Comparison of ENCODE assay signal across 17 mouse cellular contexts in the genomic region with DNA sequence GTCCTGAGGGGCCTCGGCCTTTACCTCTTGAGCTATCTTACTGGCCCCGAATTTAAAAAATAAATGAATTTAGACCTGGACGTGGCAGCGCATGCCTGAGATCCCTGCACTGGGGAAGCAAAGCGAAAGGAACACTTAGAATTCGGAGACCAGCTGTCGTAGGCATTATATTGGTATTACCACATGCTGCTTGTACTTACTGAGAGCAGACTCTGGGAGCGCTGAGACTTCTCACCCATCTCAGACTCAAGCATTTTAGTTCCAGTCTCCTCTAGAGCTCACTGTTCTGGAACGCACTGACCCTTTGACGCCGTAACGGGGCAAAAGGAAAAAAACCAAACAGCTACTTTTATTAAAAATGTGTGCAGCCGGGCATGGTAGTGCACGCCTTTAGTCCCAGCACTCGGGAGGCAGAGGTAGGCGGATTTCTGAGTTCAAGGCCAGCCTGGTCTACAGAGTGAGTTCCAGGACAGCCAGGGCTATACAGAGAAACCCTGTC. TPM values are rescaled to one million over a fixed set of nuclear protein-coding genes. Genes with fewer than 3 reads are reported as not detected.
DNase-seq lines count a peak whose midpoint lies in the region; TF ChIP-seq lines count a peak whose summit lies in the region.
"Had no signal": no experiment of that assay in that cellular context is flagged by ENCODE, and none has a peak within 500 bp of the region (broad histone marks: within the 10 kb centered on the region; RNA-seq: fewer than 3 reads in every experiment).

No protein-coding gene starts in this region.

- no peak overlapping the region for H3K27ac ChIP-seq in layer of hippocampus, adult 2 months
- H3K27ac ChIP-seq: forebrain, embryonic 10.5 days; forebrain, embryonic 13.5 days; hindbrain, embryonic 12.5 days; hindbrain, embryonic 15.5 days had no signal

- TF ChIP-seq CTCF in layer of hippocampus, adult 2 months (conservative IDR thresholded peaks at IDR 0.05): peak; percentile 11

- no peak for DNase-seq in layer of hippocampus, adult 2 months (ENCODE audit: low spot score in 2 of 2)
- DNase-seq in layer of hippocampus, postnatal 14 days (ENCODE audit: low spot score in 2 of 2): no peak
- peak; percentile 45 for DNase-seq in ES-CJ7 (ENCODE audit: low read depth, low spot score)
- peak; percentile 35 for DNase-seq in MN1 (ENCODE audit: low spot score)
- no peak for DNase-seq in gastrocnemius, postnatal 25 days
- DNase-seq in urinary bladder, postnatal 25 days (ENCODE audit: low spot score): no peak
- DNase-seq: adrenal gland, adult 2 months; adrenal gland, postnatal 14 days; cerebellum, adult 18-20 months; cerebellum, adult 9-10 months; cerebellum, postnatal 14 days; gastrocnemius, postnatal 10 days had no signal

- no peak overlapping the region for H3K4me3 ChIP-seq in layer of hippocampus, adult 2 months
- H3K4me3 ChIP-seq: forebrain, embryonic 10.5 days; forebrain, embryonic 13.5 days; hindbrain, embryonic 12.5 days; hindbrain, embryonic 15.5 days had no signal

RNA-seq across cellular contexts. Expression of gene D930048N14Rik, which starts 11.2 kb away (rescaled TPM):
- total RNA-seq in layer of hippocampus, adult 2 months (2021): 1 to 10 TPM; 1.4 to 2.4 TPM
- 1 to 10 TPM in 1 of 2 experiments, under 1 TPM in 1; 0.88 to 1.3 TPM for total RNA-seq in layer of hippocampus, postnatal 14 days (2021)
- total RNA-seq in gastrocnemius, postnatal 25 days (2021): under 1 TPM; 0.20 to 0.32 TPM
- total RNA-seq: hematopoietic stem cell, adult 5-6 weeks had no signal

RNA-seq across cellular contexts. Expression of gene N4bp3, which starts 11.3 kb away (rescaled TPM):
- 10 to 100 TPM; 11.3 to 16.4 TPM for total RNA-seq in layer of hippocampus, adult 2 months (2021)
- 10 to 100 TPM; 11.4 to 12.1 TPM for total RNA-seq in layer of hippocampus, postnatal 14 days (2021)
- 1 to 10 TPM; 2.9 to 3.8 TPM for total RNA-seq in gastrocnemius, postnatal 25 days (2021)

RNA-seq across cellular contexts. Expression of gene Rmnd5b, which starts 26.2 kb away (rescaled TPM):
- total RNA-seq in layer of hippocampus, adult 2 months (2021): 10 to 100 TPM; 59.8 to 65.2 TPM
- 10 to 100 TPM; 60.5 to 65.1 TPM for total RNA-seq in layer of hippocampus, postnatal 14 days (2021)
- total RNA-seq in gastrocnemius, postnatal 25 days (2021): 10 to 100 TPM in 1 of 2 experiments, 1 to 10 TPM in 1; 9.3 to 12.3 TPM

RNA-seq across cellular contexts. Expression of gene 0610009B22Rik, which starts 26.8 kb away (rescaled TPM):
- total RNA-seq in layer of hippocampus, adult 2 months (2021): 10 to 100 TPM; 33.7 to 37.3 TPM
- total RNA-seq in layer of hippocampus, postnatal 14 days (2021): 10 to 100 TPM; 32.6 to 37.7 TPM
- 10 to 100 TPM; 30.6 to 31.5 TPM for total RNA-seq in gastrocnemius, postnatal 25 days (2021)

RNA-seq across cellular contexts. Expression of gene Nhp2, which starts 42.4 kb away (rescaled TPM):
- 10 to 100 TPM; 41.7 to 48.2 TPM for total RNA-seq in layer of hippocampus, adult 2 months (2021)
- total RNA-seq in layer of hippocampus, postnatal 14 days (2021): 10 to 100 TPM; 50.1 to 53.0 TPM
- 10 to 100 TPM; 19.3 to 23.6 TPM for total RNA-seq in gastrocnemius, postnatal 25 days (2021)

Comparison
In these comparisons a context has a peak if more than half of its experiments do, and no peak if none do; other contexts are left out.
1. DNase-seq: peak in ES-CJ7 (single experiment) and MN1 (single experiment); none in layer of hippocampus, adult 2 months (0 of 2), layer of hippocampus, postnatal 14 days (0 of 2), gastrocnemius, postnatal 25 days (single experiment) and urinary bladder, postnatal 25 days (single experiment).
2. RNA of gene Rmnd5b, which starts 26.2 kb away (total RNA-seq): 59.8 to 65.2 TPM in layer of hippocampus, adult 2 months and 60.5 to 65.1 TPM in layer of hippocampus, postnatal 14 days; 9.3 to 12.3 TPM in gastrocnemius, postnatal 25 days; every median in the first group is over 4 times any median in the second.